8 mouse cellular contexts compared by ENCODE assay signal in genomic region chr1:153752521-153752920, GRCm38 (mm10). TPM values are rescaled to one million over a fixed set of nuclear protein-coding genes. Genes with fewer than 3 reads are reported as not detected.
A peak's percentile ranks its signal among the peaks of the same experiment; 100 is the strongest.
DNase-seq lines count a peak whose midpoint lies in the region; ATAC-seq lines count a peak whose summit lies in the region.

No protein-coding gene starts in this region.

- H3K4me1 ChIP-seq in heart, embryonic 14.5 days (ENCODE audit: control insufficient read depth in 2 of 2, insufficient read depth in 2 of 2, low read length in 2 of 2), result peaks cover 21 to 29% of the 10 kb centered on the region in 2 experiments

- no peaks in the 10 kb centered on the region for H3K9me3 ChIP-seq in heart, embryonic 14.5 days (ENCODE audit: control insufficient read depth, low read length)

- peak overlapping the region; percentile 32 to 48; a peak in 3 of 4 replicates for H3K4me3 ChIP-seq in heart, embryonic 14.5 days (ENCODE audit: control insufficient read depth in 1 of 2, insufficient read depth in 1 of 2, low read depth in 1 of 2, low read length in 2 of 2)

- DNase-seq in heart, adult 11 months, result peak; percentile 93
- DNase-seq in heart, postnatal 25 days (ENCODE audit: low spot score), result no peak
- peak; percentile 55 for DNase-seq in 416B (ENCODE audit: low read depth)
- DNase-seq in lung, postnatal 36 days, result peak; percentile 58
- no peak for DNase-seq in Muller cell, postnatal 12 days (ENCODE audit: inconsistent ontology term)
- DNase-seq in embryo, embryonic 10.5 days (ENCODE audit: low spot score), result no peak

- 89% methylated on average over 6 of the region's 6 CpGs for WGBS in heart, embryonic 14.5 days

- peak overlapping the region; percentile 50 for H3K9ac ChIP-seq in heart, embryonic 14.5 days (ENCODE audit: low read length)

- H3K36me3 ChIP-seq in heart, embryonic 14.5 days (ENCODE audit: control insufficient read depth, insufficient read depth, low read length), result 0 out of 2 replicates have a peak, but pooled peaks cover 3% of the 10 kb centered on the region

- intact Hi-C loops in heart, postnatal 25 days (cut with DNase I), result no loop called here

- H3K4me2 ChIP-seq in heart, embryonic 14.5 days (ENCODE audit: low read length), result peak overlapping the region; percentile 70

- H3K27me3 ChIP-seq in heart, embryonic 14.5 days (ENCODE audit: control insufficient read depth, insufficient read depth, low read length), result 0 out of 2 replicates have a peak, but pooled peaks cover 2% of the 10 kb centered on the region

- ATAC-seq in heart, embryonic 14.5 days (ENCODE audit: insufficient number of reproducible peaks, insufficient read depth, low FRiP score, low read depth), result no peak
- no peak for ATAC-seq in megakaryocyte-erythroid progenitor cell, adult 5-6 weeks (replicated peaks; ENCODE audit: low FRiP score, low TSS enrichment, poor library complexity, severe bottlenecking)

- peak overlapping the region; percentile 53 to 76; a peak in 3 of 4 replicates for H3K27ac ChIP-seq in heart, embryonic 14.5 days (replicated peaks in 1 of 2; ENCODE audit: control insufficient read depth in 1 of 2, insufficient read depth in 1 of 2, low read depth in 2 of 2, low read length in 2 of 2)

RNA-seq across cellular contexts. Expression of gene Rnasel, which starts 3.3 kb away (rescaled TPM):
- total RNA-seq in heart, postnatal 25 days (2021), result 1 to 10 TPM; 5.8 to 6.1 TPM
- polyA plus RNA-seq in heart, embryonic 14.5 days (2014; fragmentation: Nextera tagmentation; extraction: Ambion mirVana), result 24.3 and 26.7 TPM in 2 replicates
- total RNA-seq in megakaryocyte-erythroid progenitor cell, adult 5-6 weeks (2014; fragmentation: Nextera tagmentation), result 31.0 and 41.1 TPM in 2 replicates
- total RNA-seq in megakaryocyte-erythroid progenitor cell, adult 5-6 weeks (2017), result 31.6 and 50.0 TPM in 2 replicates

RNA-seq across cellular contexts. Expression of gene Rgs16, which starts 12.4 kb away (rescaled TPM):
- total RNA-seq in heart, postnatal 25 days (2021), result 1 to 10 TPM; 1.4 to 2.4 TPM
- polyA plus RNA-seq in heart, embryonic 14.5 days (2014; fragmentation: Nextera tagmentation; extraction: Ambion mirVana), result 1.8 and 2.2 TPM in 2 replicates
- total RNA-seq in megakaryocyte-erythroid progenitor cell, adult 5-6 weeks (2014; fragmentation: Nextera tagmentation), result not detected in 2 replicates
- total RNA-seq in megakaryocyte-erythroid progenitor cell, adult 5-6 weeks (2017), result 0.14 TPM in 1 of 2 replicates, not detected in the other

Comparison
In these comparisons a context has a peak if more than half of its experiments do, and no peak if none do; other contexts are left out.
1. DNase-seq: peak in heart, adult 11 months (single experiment), 416B (single experiment) and lung, postnatal 36 days (single experiment); none in heart, postnatal 25 days (single experiment), Muller cell, postnatal 12 days (single experiment) and embryo, embryonic 10.5 days (single experiment).
2. RNA of gene Rnasel, which starts 3.3 kb away (total RNA-seq): 31.0 to 50.0 TPM in megakaryocyte-erythroid progenitor cell, adult 5-6 weeks; 5.8 to 6.1 TPM in heart, postnatal 25 days; every median in the first group is over 4 times any median in the second.